Mouse (Mus musculus) brain, adult 10 weeks (tissue): ENCODE measurements around the gene Kng1. TPM values are rescaled to one million over a fixed set of nuclear protein-coding genes. Genes with fewer than 3 reads are reported as not detected.

Source experiments
- polyA plus RNA-seq: library from polyadenylated mRNA; stranded (reverse); fragments of 350-450 nt; fragmentation: Illumina TruSeq; extraction: RNeasy Lipid Tissue Mini Kit (QIAGEN cat#74804); gene quantifications from one replicate; pipeline ENCODE4 v1.2.3, GENCODE M21; 2015; ENCODE audit warnings: low read depth, low replicate concordance

Kng1 gene
- 0.39 TPM for polyA plus RNA-seq

GRCm38 (mm10) chr16:23057668-23058447 lies at the start of gene Kng1:
TSS of gene Kng1 (plus strand) at chr16:23057865.

GRCm38 (mm10) chr16:23028966-23029600 lies 28.6 kb upstream of the Kng1 start, which contains the start of gene Kng2:
TSS of gene Kng2 (minus strand) at chr16:23029482.

GRCm38 (mm10) chr16:23107231-23107942 lies 49.7 kb downstream of the Kng1 start, which contains the start of gene Eif4a2:
TSS of gene Eif4a2 (plus strand) at chr16:23107444.

GRCm38 (mm10) chr16:23127673-23128375 lies 70.2 kb downstream of the Kng1 start, which contains the start of gene Rfc4:
TSS of gene Rfc4 (minus strand) at chr16:23127737.

Other genes with a start within 250 kb of the Kng1 start
- not detected for gene Crygs, start 246.3 kb upstream of the Kng1 start, polyA plus RNA-seq
- 16.6 TPM for gene Tbccd1, start 200.2 kb upstream of the Kng1 start, polyA plus RNA-seq
- 62.1 TPM for gene Dnajb11, start 200.0 kb upstream of the Kng1 start, polyA plus RNA-seq
- 1.6 TPM for gene Ahsg, start 166.6 kb upstream of the Kng1 start, polyA plus RNA-seq
- not detected for gene Fetub, start 139.5 kb upstream of the Kng1 start, polyA plus RNA-seq
- gene Hrg, start 106.8 kb upstream of the Kng1 start, polyA plus RNA-seq: not detected
- not detected for gene Kng2, start 28.4 kb upstream of the Kng1 start, polyA plus RNA-seq
- 1,338 TPM for gene Eif4a2, start 49.6 kb downstream of the Kng1 start, polyA plus RNA-seq
- 7.9 TPM for gene Rfc4, start 69.9 kb downstream of the Kng1 start, polyA plus RNA-seq
- gene Adipoq, start 88.7 kb downstream of the Kng1 start, polyA plus RNA-seq: not detected
- 14.9 TPM for gene St6gal1, start 166.9 kb downstream of the Kng1 start, polyA plus RNA-seq